Mouse (Mus musculus) cerebellum, postnatal 25 days (tissue): ENCODE data around the gene Gtf2a1l.

Source experiments
- DNase-seq, 2 experiments: peaks; one replicate each; pipeline ENCODE4 v3.0.0; 2021; ENCODE audit warnings: mixed read lengths in 2 of 2

Gene Gtf2a1l

GRCm38 (mm10) chr17:88668452-88668851 lies at the start of gene Gtf2a1l:
Gene Gtf2a1l (plus strand): TSS chr17:88668660.
- DNase-seq: peak; percentile 60 to 73

- no peak for DNase-seq
Measured at GRCm38 (mm10) chr17:88620935-88621334, 47.5 kb upstream of the Gtf2a1l start.

GRCm38 (mm10) chr17:88621374-88621773 lies 47.1 kb upstream of the Gtf2a1l start:
- no peak for DNase-seq

DNA sequence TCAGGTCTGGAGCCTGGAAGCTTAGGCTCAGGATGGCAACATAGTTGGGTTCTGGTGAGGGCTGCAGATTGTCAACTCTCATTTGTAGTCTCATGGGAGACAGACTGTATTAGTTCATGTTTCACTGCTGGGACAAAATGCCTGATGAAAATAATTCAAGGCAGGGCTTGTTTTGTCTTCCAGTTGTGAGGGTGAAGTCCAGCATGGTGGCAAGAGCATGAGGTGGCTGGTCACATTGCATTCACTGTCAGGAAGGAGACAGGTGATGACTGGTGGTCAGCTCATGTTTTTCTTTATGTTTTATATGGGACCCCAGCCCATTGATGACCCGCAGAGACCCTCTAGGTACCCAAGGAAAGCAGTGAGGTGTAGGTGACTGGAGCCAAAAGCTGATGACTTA lies 45.7 kb upstream of the Gtf2a1l start:
- DNase-seq: no peak

GRCm38 (mm10) chr17:88624386-88624785 lies 44.1 kb upstream of the Gtf2a1l start:
- DNase-seq: no peak

DNA sequence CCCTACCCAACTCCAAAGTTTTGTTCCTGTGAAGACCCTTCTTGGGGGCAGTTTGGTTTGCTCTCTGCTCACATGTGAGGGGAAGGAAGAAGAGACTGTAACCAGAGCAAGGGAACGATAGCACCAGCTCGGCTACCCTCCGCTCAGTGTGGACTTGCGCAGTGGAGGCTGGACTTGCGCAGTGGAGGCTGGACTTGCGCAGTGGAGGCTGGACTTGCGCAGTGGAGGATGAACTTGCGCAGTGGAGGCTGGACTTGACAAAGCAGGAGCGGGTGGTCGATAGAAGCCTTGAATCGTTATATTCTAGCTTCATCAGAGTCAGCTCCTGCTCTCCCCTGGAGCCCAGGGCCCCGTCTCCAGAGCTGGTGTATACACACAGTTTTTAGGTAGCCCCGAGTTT lies 43.1 kb upstream of the Gtf2a1l start:
- DNase-seq: no peak

DNA sequence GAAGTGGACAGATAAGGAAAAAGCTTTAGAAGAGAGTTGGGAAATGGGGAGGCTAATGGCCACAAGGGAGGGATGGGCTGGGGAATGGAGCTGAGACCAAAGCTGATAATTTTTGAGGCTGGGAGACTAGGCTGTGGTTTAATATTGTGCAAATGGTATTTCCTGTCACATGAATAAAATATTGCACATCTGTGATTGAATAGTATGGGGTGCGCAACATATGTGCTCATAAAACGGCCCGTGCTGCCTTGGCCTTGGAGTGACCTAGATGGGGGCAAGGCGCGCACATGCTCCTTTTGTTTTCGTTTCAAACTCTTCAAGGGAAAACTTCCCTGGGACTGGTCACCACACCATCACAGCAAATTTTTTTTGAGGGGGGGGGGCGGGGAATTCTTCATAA lies 42.5 kb upstream of the Gtf2a1l start:
- DNase-seq: no peak

GRCm38 (mm10) chr17:88626347-88626811 lies 42.1 kb upstream of the Gtf2a1l start:
- DNase-seq: no peak

DNA sequence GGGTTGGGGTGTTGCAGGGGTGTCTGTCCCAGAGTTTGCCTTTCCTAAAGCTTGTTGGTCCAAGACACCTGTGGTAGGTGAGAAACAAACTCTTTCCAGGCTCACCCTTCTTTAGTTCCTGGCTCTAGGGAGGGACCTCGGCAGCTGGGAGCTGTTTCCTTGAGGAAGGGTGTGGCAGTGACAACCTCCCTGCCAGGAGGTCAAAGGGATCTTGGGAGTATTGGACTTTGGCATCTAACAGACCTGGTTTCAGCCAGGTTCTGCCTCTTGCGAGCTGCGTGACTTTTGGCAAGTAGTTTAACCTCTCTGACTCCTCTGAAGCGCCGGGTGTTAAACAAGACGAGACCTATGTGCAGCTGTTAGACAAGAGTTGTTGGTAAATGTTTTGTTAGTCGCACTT lies 41.3 kb upstream of the Gtf2a1l start:
- DNase-seq: no peak

DNA sequence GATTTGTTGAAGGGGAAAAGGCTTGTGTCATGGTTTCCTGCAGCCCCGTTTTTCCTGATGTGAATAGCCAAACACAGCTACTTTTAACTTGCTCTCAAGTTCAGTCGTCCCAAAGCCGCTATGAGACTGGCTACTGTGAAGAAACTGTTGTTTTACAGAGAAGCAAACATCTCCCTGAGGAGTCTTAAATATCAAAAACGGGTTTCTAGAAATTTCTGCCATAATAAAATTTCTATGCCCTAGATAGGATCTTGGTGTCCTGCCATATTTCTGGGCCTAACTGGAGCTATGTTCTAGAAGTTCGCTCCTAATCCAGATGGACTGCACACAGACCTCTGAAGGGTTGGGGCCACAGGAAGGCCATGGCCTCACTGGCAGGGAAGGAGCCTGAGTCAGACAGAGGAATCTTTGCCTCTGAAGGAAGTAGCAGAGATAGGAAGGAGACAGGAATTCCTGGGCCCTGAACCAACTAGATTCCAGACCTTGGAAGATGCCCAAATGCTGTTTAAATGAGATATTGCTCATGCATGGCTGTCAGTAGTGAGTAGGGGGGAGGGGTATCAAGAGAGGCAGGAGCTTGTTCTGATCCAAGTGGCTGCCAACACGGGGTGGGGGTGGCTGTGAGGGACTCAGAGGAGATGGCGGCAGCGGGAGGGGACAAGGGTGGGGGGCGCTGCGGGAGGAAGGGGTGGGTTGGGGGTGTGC lies 39.6 kb upstream of the Gtf2a1l start:
- DNase-seq: peak in 1 of 2 experiments; percentile 17

DNA sequence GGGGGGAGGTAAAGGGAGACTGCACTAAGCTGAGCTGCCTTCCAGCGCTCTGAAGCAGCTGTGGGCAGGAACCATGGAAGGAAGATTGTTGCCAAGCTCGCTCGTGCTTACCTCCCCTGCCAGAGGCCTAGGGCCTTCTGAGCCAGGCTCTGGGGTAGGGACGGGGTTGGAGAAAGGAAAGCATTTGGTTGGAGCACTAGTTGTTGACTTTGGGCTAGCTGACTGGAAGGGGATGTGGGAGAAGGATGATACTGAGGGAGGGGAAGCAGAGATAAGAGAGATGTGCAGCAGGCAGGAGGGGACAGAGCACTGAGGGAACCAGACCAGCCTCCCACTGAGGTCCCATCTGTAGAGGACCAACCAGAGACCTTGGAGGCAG lies 39.1 kb upstream of the Gtf2a1l start:
- DNase-seq: no peak

GRCm38 (mm10) chr17:88629931-88630553 lies 38.4 kb upstream of the Gtf2a1l start:
- DNase-seq: peak in 1 of 2 experiments; percentile 13

DNA sequence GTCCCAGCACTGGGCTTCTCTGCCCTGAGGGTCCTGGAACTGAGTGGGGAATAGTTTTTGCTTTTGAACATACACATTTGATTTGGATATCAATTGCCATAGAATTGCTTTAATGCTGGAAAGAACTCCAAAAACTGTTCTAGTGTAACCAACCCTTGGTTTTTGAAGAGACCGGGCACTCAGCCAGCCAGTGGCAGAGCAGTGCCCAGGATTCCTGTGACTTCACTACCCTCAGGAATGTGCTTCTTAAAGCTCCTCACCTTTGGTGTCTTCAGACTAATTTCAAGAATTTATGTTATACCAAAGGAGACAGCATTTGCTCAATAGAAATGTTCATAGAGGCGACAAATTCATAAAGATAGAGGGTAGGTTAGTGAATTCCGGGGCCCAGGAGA lies 37.9 kb upstream of the Gtf2a1l start:
- DNase-seq: peak in 1 of 2 experiments; percentile 43

- DNase-seq: no peak
Measured at GRCm38 (mm10) chr17:88632631-88633030, 35.8 kb upstream of the Gtf2a1l start.

- DNase-seq: no peak
Measured at GRCm38 (mm10) chr17:88636076-88636475, 32.4 kb upstream of the Gtf2a1l start.

GRCm38 (mm10) chr17:88636587-88636986 lies 31.9 kb upstream of the Gtf2a1l start:
- no peak for DNase-seq

DNA sequence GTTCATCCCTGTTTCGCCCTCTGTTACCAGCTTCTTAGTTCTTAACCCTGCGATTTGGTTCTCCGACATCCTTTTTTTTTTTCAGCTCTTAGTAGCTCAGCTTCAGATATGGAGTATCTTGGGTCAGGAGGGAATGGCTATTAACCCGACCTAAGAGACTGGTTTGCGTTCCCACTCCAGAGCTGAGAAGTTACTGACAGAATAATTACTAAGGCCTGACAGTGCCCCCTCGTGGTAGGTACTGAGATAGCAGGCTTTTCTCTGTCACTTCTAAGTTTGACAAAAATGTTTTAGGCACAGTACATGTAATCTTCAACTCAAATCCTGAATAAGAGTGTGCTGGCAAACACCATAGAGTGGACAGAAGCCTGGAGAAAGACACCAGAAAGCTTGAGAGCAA lies 27.4 kb upstream of the Gtf2a1l start:
- DNase-seq: peak; percentile 71 to 83

DNA sequence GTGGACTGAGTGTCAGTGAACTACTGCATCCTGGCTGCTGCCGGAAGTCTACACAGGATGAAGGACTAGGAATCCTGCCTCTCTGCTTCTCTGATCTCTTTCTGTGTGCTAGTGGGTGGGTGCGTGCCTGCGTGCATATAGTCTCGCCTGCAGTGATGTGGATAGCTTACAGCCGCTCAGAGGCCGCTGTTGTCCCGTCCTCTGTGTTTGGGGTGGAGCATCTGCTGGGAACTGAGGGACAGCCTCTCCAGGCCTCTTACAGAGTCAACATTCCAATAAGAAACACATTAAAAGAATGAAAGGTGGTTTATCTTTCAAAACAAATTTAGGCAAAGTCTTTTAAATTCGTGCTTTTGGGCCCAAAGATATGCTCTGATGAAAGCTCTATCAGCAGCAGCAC lies 26.6 kb upstream of the Gtf2a1l start:
- DNase-seq: no peak

DNA sequence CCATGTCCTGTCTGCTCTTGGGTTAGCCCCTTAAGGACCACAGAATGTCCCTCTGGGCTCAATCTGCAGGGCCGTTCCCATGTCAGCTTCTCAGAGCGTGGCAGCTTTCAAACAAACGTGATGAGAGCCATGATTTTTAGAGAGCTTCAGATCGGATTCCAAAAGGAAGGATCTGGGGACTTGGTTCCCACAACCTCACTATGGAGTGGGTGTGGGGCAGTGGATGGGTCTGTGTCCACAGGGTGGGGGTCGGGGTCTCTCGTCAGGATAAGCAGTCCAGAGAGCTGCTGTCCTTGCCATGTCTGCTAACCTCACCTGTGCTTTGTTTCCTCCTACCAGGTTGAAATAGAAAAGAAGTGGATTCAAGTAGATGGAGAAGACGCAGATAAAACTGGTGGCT lies 23.6 kb upstream of the Gtf2a1l start:
- no peak for DNase-seq

GRCm38 (mm10) chr17:88645299-88645698 lies 23.2 kb upstream of the Gtf2a1l start:
- DNase-seq: no peak

DNA sequence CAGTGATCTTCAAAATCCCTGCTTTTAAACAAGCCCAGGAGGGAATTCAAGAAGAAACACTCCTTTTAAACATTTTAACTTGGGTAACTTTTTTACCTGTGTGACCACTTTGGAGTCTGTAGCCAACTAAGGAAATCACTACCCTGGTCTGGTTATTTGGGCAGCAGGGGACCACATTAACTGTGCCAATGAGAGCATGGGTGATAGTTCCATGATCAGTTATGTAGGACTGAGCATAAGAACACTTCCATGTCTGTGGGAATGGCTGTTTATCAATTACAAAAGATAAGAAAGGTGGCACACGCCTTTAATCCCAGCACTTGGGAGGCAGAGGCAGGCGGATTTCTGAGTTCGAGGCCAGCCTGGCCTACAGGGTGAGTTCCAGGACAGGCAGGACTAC lies 21.3 kb upstream of the Gtf2a1l start:
- DNase-seq: no peak

DNA sequence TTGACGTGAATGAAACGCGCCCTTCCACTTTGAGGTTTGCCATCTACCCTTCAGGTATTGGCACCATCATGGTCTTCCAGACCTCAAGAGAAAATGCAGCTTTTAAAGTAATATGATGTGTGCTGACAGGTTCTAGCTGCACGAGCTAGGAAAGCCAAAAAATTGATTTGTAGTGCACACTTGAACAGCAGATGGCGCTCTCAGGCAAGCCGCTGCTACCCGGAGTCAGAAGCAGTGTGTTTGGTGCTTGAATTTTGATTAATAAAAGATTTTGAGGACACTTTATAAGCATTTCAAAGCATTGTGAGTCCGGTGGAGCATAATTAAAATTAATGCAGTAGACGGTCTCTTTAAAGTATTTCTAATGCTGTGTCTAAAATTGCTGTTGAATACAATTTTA lies 16.4 kb upstream of the Gtf2a1l start:
- DNase-seq: peak; percentile 79 to 87

DNA sequence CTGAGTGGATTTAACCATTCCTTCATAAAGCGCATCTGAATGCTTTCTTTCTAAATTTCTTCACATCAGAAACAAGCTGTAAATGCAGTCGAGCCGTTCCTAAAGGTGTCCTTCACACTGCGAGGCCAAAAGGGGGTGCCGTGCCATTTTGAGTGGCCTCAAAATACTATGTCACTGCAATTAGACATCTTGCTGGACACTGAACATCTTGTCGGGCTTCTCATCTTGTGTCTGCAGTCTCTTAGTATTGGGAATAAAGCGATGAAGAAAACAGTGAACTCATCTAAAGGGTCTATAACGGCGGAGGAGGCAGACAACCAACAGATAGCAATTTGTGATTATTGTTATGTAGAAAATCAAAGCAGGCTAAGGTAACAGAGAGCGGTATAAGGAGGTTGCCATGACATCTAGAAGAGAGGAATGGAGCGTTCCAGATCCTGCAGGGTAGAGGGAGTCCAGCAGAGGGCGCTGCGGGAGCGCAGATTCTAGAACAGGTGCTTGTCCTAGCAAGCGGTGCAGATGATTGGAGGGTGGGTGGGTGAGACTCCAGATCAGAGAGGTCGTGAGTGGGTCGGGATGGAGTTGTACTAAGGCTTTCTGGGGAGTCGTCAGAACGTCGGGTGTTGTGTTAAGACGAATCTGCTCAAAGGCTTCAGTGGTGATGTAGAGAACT lies 15.6 kb upstream of the Gtf2a1l start:
- DNase-seq: peak; percentile 89 to 93

GRCm38 (mm10) chr17:88653375-88653769 lies 15.1 kb upstream of the Gtf2a1l start:
- DNase-seq: no peak
